Mouse (Mus musculus) left cerebral cortex, adult 18-20 months (tissue): ENCODE measurements around the gene Egln2. TPM values are rescaled to one million over a fixed set of nuclear protein-coding genes. Genes with fewer than 3 reads are reported as not detected.
A peak's percentile ranks its signal among the peaks of the same experiment; 100 is the strongest.

Experiments used
- DNase-seq, 2 experiments: peaks; one replicate each; pipeline ENCODE4 v3.0.0; 2021 to 2022; ENCODE audit warnings: low spot score in 2 of 2, mixed read lengths in 1 of 2
- long read RNA-seq, 2 experiments: library from polyadenylated mRNA; stranded (forward); transcript quantifications; one replicate each; pipeline ENCODE4 v2.0.0; 2021
- total RNA-seq, 2 experiments: library from RNA; stranded (reverse); gene quantifications; 2 replicates each; pipeline ENCODE4 v1.2.3; 2021

Gene Egln2
- 100 to 1,000 TPM; 101 to 115 TPM for total RNA-seq
- long read RNA-seq, experiment 1, transcript Egln2-201 (6 exons, 2,107 nt): major isoform, 239 of 295 reads
- long read RNA-seq, experiment 1, transcript Egln2-202 (6 exons, 1,756 nt): minor isoform, 6 of 295 reads
- long read RNA-seq, experiment 1, partial matches to known transcripts: 42 of 295 reads
- long read RNA-seq, experiment 1, other reads (novel, unspliced or antisense): 8 of 295 reads
- long read RNA-seq, experiment 2, transcript Egln2-202 (6 exons, 1,756 nt): minor isoform, 9 of 219 reads
- long read RNA-seq, experiment 2, transcript Egln2-201 (6 exons, 2,107 nt): major isoform, 171 of 219 reads
- long read RNA-seq, experiment 2, partial matches to known transcripts: 15 of 219 reads
- long read RNA-seq, experiment 2, other reads (novel, unspliced or antisense): 24 of 219 reads

GRCm38 (mm10) chr7:27166614-27167474, at the start of gene Egln2:
TSS of gene Egln2 (minus strand) at chr7:27166802.
- DNase-seq: peak; percentile 93 to 94

- DNase-seq: no peak
These were observed 46.0 kb upstream of the Egln2 start for GRCm38 (mm10) chr7:27212626-27213025.

- DNase-seq: no peak
These were observed 37.3 kb upstream of the Egln2 start for GRCm38 (mm10) chr7:27203730-27204449.

- DNase-seq: no peak
These were observed 32.2 kb upstream of the Egln2 start for GRCm38 (mm10) chr7:27198779-27199178.

- DNase-seq: no peak
These were observed 31.8 kb upstream of the Egln2 start for GRCm38 (mm10) chr7:27198355-27198754.

GRCm38 (mm10) chr7:27197634-27198033, 31.0 kb upstream of the Egln2 start:
- DNase-seq: no peak

- DNase-seq: no peak
These were observed 30.5 kb upstream of the Egln2 start for GRCm38 (mm10) chr7:27197136-27197535.

- DNase-seq: peak; percentile 96 to 97
These were observed 29.3 kb upstream of the Egln2 start, which contains the start of the genes BC024978 and Snrpa for GRCm38 (mm10) chr7:27195681-27196611. TSS of gene BC024978 (plus strand) at chr7:27195781. TSS of gene Snrpa (minus strand) at chr7:27196271.

GRCm38 (mm10) chr7:27193731-27194130, 27.1 kb upstream of the Egln2 start:
- no peak for DNase-seq

GRCm38 (mm10) chr7:27192434-27192833, 25.8 kb upstream of the Egln2 start:
- DNase-seq: no peak

- no peak for DNase-seq
These were observed 22.8 kb upstream of the Egln2 start for GRCm38 (mm10) chr7:27189271-27189931.

GRCm38 (mm10) chr7:27185986-27186385, 19.4 kb upstream of the Egln2 start:
- no peak for DNase-seq

- DNase-seq: peak in 1 of 2 experiments; percentile 14
These were observed 18.4 kb upstream of the Egln2 start for GRCm38 (mm10) chr7:27184964-27185363.

- no peak for DNase-seq
These were observed 15.9 kb upstream of the Egln2 start for GRCm38 (mm10) chr7:27182498-27182897.

- no peak for DNase-seq
These were observed 14.5 kb upstream of the Egln2 start, which contains the start of the genes Gm21983 and Mia for GRCm38 (mm10) chr7:27180837-27181695. TSS of gene Gm21983 (minus strand) at chr7:27181086. TSS of gene Mia (minus strand) at chr7:27181157.

- DNase-seq: no peak
These were observed 13.4 kb upstream of the Egln2 start for GRCm38 (mm10) chr7:27180036-27180435.

- no peak for DNase-seq
These were observed 12.8 kb upstream of the Egln2 start for GRCm38 (mm10) chr7:27179217-27179918.
